Mouse (Mus musculus) c-Kit-positive CD71-negative TER-119-negative erythroid progenitor cells, embryonic 14.5 days (primary cell): ENCODE data around the gene Hoxa6.

ENCODE experiments used
- DNase-seq: peaks from one replicate; pipeline ENCODE4 v3.0.0-alpha.2; 2013; ENCODE audit warnings: low read depth

Hoxa6 gene

GRCm38 (mm10) chr6:52241001-52241621 is 32.6 kb upstream of the Hoxa6 start:
- no peak for DNase-seq

- peak; percentile 74 for DNase-seq
Observed at GRCm38 (mm10) chr6:52240389-52241000, 32.0 kb upstream of the Hoxa6 start, which contains the start of gene Hoxa10. TSS of gene Hoxa10 (minus strand) at chr6:52240854.

- no peak for DNase-seq
Observed at GRCm38 (mm10) chr6:52239625-52240388, 31.3 kb upstream of the Hoxa6 start.

- no peak for DNase-seq
Observed at GRCm38 (mm10) chr6:52238976-52239375, 30.5 kb upstream of the Hoxa6 start.

- DNase-seq: no peak
Observed at GRCm38 (mm10) chr6:52238155-52238545, 29.6 kb upstream of the Hoxa6 start.

- DNase-seq: no peak
Observed at GRCm38 (mm10) chr6:52237346-52238154, 29.0 kb upstream of the Hoxa6 start.

GRCm38 (mm10) chr6:52236806-52237205 is 28.3 kb upstream of the Hoxa6 start:
- DNase-seq: no peak

GRCm38 (mm10) chr6:52235866-52236265 is 27.3 kb upstream of the Hoxa6 start:
- DNase-seq: no peak

GRCm38 (mm10) chr6:52235267-52235666 is 26.7 kb upstream of the Hoxa6 start:
- DNase-seq: no peak

- DNase-seq: no peak
Observed at GRCm38 (mm10) chr6:52234428-52235140, 26.1 kb upstream of the Hoxa6 start.

- DNase-seq: no peak
Observed at GRCm38 (mm10) chr6:52233546-52234427, 25.3 kb upstream of the Hoxa6 start.

- no peak for DNase-seq
Observed at GRCm38 (mm10) chr6:52232984-52233545, 24.5 kb upstream of the Hoxa6 start.

GRCm38 (mm10) chr6:52232568-52232965 is 24.0 kb upstream of the Hoxa6 start:
- DNase-seq: no peak

GRCm38 (mm10) chr6:52231885-52232567 is 23.5 kb upstream of the Hoxa6 start:
- no peak for DNase-seq

- no peak for DNase-seq
Observed at GRCm38 (mm10) chr6:52230516-52231165, 22.1 kb upstream of the Hoxa6 start, which contains the start of gene Hoxa9. TSS of gene Hoxa9 (minus strand) at chr6:52231089.

GRCm38 (mm10) chr6:52229558-52230416 is 21.3 kb upstream of the Hoxa6 start:
- DNase-seq: no peak

- no peak for DNase-seq
Observed at GRCm38 (mm10) chr6:52228475-52229465, 20.2 kb upstream of the Hoxa6 start.
